Mouse (Mus musculus) embryonic stem cell, embryonic (primary cell): ENCODE data around the gene Dnmbp.

Experiments used
- CTCF ChIA-PET, 4 experiments: fragments of 300-600 bp in 2 of 4; fragments of 350-600 bp in 2 of 4; sonication (Branson Sonifier 250); formaldehyde crosslinking; loops; one replicate each; lab custom pipeline; 2022; ENCODE audit warnings: inconsistent platforms in 2 of 4; lab: Charles Lee
- POLR2A ChIA-PET, 4 experiments: fragments of 300-600 bp in 2 of 4; fragments of 350-600 bp in 2 of 4; sonication (Branson Sonifier 250); formaldehyde crosslinking; loops; one replicate each; lab custom pipeline; 2022; ENCODE audit warnings: antibody characterized with exemption in 4 of 4, inconsistent platforms in 1 of 4; lab: Charles Lee

The Dnmbp gene

DNA sequence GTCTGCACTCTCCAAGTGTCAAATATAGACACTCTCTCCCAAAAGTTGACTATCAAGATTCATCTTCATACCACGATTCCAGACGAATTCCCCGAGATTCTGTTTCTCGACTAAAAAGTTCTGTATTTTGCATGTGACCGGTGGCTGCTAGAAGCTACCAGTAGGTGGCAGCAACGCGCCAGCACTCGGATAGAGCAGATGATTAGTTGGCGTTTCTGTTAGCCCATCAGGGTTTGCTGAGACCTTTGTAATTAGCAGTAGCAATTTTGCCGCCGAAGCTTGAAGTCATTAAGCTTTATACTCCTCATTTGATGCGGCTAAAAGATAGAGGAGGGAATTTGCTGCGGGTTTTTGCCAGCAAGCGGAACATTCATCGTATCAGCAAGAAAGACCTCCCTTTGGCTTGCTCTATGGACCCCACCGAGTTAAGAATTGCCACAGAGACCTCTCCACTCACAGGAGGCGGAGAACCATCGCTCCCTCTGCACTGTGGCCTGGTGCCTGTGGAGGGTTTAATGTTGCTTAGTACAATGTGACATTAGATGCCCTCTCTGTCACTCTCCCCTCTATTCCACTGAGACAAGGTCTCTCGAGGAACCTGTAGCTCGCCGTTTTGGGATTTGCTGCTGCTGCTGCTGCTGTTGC is 107.4 kb downstream of the Dnmbp start:
- POLR2A ChIA-PET, result interaction anchor here in 3 of 4 experiments (0.6 to 1.1 kb wide), 5 partner anchors 11 to 108 kb away, joined by 3 to 10 read pairs (median 3); partner anchors contain the start of gene Dnmbp (in 1 of the 3)
- CTCF ChIA-PET, result interaction anchor here in 3 of 4 experiments (0.6 to 2.6 kb wide), 25 partner anchors 11 to 834 kb away, joined by 3 to 19 read pairs (median 3); partner anchors contain the start of genes Cox15 (in 1 of the 3) and Cutc (in 1 of the 3)

DNA sequence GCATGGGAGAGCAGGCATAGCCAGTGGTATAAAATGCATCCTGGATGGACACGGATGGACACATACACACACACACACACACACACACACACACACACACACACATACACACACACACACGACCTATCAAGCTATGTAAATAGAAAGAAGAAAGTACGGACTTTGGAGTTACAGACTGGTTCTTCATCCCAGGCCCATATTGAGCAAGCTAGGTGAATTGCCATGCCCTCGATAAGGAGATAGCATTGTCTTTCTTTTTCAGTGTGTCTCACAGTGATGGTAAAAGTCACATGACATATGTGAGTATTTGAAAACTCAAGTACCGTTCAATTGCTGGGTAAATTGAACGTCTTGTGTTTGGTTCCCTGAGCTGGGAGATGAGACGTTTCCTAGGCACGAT is 113.1 kb downstream of the Dnmbp start:
- ChIA-PET POLR2A (no interaction called here), CTCF (interaction anchor here in 2 of 4 experiments (0.6 to 1.2 kb wide), 3 partner anchors 9 to 74 kb away, joined by 3 read pairs; partner anchors contain the start of genes Cox15 (in 1 of the 2) and Cutc (in 1 of the 2))

DNA sequence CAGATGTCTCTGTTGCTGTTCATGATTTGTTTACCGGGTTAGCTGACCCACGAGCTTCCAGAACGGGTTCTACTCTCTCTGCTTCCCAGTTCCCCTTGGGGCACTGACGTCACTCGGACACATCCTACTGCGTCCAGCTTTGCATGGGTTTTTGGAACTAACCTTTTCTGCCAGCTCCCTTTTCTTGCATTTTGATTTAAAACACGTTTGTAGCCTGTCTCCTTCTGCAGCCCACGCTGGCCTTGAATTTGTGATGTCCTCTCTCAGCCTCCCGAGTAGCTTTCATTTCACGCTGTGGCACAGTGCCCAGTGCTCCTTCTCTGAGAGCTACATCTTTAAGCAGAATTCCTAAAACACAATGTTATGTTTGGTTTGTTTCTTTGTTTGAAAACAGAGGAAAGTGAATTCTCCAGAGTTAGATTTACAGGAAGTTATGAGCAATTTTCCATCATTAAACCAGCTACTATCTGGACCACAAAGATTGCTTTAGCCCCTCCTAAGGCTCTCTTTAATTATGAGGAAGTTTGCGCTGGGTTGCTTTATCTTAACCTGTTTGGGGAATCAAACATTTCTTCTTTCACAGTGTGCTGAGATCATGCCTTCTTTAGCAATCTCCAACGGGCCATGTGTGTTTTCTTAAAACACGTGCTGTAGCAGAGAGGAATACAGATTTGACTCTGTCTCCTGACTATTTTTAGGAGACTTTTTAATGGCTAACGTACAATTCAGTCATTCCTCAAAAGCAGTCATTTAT is 124.2 kb downstream of the Dnmbp start:
- CTCF ChIA-PET, result interaction anchor here in 2 of 4 experiments (1.0 to 1.5 kb wide), 2 partner anchors 55 to 156 kb away, joined by 3 read pairs; no protein-coding TSS in a partner anchor
- POLR2A ChIA-PET, result interaction anchor here in 2 of 4 experiments (0.7 to 0.8 kb wide), 3 partner anchors 20 to 1329 kb away, joined by 3 read pairs; no protein-coding TSS in a partner anchor

DNA sequence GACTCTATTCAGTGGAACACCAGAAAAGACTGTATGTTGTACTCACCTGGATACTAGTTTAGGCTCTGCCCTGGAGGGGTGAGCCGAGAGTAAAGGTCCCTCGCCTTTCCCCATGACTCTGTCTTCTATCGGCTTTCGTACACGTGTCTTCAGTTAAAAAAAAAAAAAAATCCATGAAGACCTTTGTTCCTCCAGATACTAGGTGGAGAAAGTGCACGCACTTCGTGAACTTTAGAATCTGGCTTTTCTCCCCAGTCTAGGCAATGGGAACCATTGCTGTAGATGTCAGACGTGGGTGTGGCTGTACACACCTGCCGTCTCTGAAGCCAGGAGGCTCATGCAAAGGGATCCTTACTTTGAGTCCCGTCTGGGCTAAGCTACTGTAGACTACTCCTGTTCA is 126.7 kb downstream of the Dnmbp start:
- CTCF ChIA-PET, result interaction anchor here in 1 of 4 experiments (0.6 kb wide), 1 partner anchor 53 kb away, joined by 3 read pairs; no protein-coding TSS in a partner anchor
- POLR2A ChIA-PET, result no interaction called here

DNA sequence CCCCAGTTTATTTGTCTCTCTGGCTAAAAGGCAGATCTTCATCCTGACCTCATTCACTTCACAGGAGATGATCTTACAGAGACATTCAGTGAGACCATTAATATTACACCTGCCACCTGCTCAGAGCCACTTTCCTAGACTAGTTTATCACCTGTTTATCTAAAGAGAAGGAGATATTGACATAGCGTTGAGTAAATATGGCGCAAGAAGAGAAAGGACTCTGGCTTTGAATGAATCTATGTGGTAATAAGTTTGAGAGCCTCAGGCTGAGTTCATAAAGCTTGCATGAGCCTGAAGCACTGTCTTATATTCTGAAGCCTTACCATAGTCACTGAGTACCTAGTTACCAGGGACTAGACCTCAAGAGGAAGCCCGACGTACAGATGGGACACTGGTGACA is 128.6 kb downstream of the Dnmbp start:
- CTCF ChIA-PET, result no interaction called here
- POLR2A ChIA-PET, result no interaction called here

DNA sequence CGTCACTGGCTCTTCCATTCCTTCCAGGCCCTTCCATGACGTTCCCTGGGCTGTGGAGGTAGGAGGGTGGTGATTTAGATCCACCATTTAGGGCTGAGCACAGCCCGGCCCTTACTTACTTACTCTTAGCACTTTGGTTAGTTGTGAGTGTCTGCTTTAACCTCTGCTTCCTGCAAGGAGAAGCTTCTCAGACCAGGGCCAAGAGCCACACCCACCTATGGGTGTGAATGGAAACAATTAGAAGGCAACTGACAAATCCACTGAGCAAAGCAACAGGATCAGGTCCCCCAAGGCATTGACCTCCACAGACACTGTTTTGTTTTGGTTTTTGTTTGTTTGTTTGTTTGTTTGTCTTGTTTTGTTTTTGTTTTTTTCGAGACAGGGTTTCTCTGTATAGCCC is 130.7 kb downstream of the Dnmbp start:
- CTCF ChIA-PET, result interaction anchor here in 3 of 4 experiments (0.6 to 1.2 kb wide), 3 partner anchors 23 to 49 kb away, joined by 3 to 6 read pairs (median 3); no protein-coding TSS in a partner anchor
- POLR2A ChIA-PET, result interaction anchor here in 2 of 4 experiments (0.6 to 1.4 kb wide), 3 partner anchors 12 to 1249 kb away, joined by 3 to 4 read pairs (median 3); partner anchors contain the start of gene Slc25a28 (in 1 of the 2)

DNA sequence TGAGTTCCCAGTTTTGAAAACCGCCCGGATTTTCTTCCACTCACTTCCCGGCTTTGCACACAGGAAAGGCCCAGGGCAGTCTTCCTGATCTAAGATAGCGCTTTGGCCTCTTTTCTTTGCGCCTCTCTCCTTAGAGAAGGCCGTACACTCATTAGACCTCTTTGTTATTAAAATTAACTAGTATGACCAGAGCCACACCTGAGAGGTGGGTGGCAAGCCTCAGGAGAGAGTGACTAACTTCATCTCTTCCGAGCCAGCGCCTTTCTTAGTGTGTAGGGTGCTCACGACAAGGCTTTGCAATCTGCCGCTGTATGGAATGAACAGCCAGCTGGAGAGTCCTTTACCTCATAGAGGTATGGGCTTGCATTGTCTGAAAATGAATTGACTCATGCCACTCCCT is 136.1 kb downstream of the Dnmbp start:
- ChIA-PET CTCF (interaction anchor here in 3 of 4 experiments (0.6 to 1.2 kb wide), 3 partner anchors 47 to 1244 kb away, joined by 3 to 4 read pairs (median 3); no protein-coding TSS in a partner anchor), POLR2A (interaction anchor here in 2 of 4 experiments (0.5 to 0.9 kb wide), 3 partner anchors 66 to 1829 kb away, joined by 3 read pairs; no protein-coding TSS in a partner anchor)

DNA sequence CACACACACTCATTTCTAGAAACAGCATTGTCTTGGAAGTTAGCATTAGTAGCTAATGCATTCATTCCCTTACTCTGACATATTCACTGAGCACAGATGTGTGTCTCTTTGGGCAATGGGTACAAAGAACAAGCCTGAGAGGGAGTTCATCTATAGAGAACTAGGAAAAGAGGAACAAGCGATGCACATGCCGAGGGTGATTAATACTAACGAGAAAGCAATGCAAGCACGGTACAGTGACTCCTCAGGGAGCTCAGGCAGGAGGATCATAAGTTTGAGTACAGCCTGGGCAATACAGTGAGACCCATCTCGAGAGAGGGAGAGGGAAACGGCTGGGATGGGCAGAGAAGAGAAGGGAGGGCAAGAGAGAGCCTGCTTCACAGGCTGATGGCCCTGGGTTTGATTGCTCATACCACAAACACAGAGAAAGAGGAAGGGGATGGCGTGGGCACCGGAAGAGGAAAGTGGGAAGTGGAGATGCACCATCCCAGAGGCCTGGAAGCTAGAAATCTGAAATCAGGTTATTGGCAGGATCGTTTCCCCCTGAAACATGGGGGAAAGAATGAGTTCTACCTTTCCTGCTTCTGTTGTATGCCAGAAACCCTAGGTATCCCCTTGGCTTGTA is 138.5 kb downstream of the Dnmbp start:
- ChIA-PET CTCF (interaction anchor here in 1 of 4 experiments (0.6 kb wide), 1 partner anchor 77 kb away, joined by 3 read pairs; no protein-coding TSS in a partner anchor), POLR2A (no interaction called here)

DNA sequence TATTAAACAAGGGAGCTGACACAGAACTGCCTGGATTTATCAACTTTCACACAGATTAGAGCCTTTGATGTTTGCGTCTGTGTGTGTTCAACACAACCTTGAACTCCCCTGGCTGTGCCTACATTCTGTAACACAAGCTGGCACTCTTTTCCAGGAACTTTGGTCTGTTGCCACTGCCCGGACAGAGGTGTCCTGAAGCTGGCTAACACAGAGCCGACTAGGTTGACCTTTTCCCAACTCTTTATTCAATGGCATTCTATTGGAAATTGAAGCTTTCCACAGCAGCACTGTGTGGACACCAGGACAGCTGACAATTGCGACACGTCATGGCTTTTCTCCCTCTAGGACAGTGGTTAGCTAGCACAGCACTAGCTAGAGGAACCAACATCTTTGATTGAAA is 142.8 kb downstream of the Dnmbp start:
- POLR2A ChIA-PET, result interaction anchor here in 2 of 4 experiments (0.8 to 1.3 kb wide), 2 partner anchors 122 kb away, joined by 3 to 4 read pairs; partner anchors contain the start of gene Slc25a28 (in 2 of the 2)

More for the DNA sequence above, 142.8 kb downstream of the Dnmbp start:
- CTCF ChIA-PET, result interaction anchor here in 1 of 4 experiments (1.2 kb wide), 1 partner anchor 37 kb away, joined by 3 read pairs; no protein-coding TSS in a partner anchor
